Mouse (Mus musculus): Measurements from ENCODE around the gene Ndrg2. TPM values are rescaled to one million over a fixed set of nuclear protein-coding genes. Genes with fewer than 3 reads are reported as not detected.
"Not testable (repeated sequence)": the region's sequence is repeated elsewhere in the genome, so short reads cannot be mapped to it uniquely, and the experiment has no call there.

Ndrg2 gene
- polyA plus RNA-seq, 1 experiment from 2014 or later, result 93.3 TPM

DNA sequence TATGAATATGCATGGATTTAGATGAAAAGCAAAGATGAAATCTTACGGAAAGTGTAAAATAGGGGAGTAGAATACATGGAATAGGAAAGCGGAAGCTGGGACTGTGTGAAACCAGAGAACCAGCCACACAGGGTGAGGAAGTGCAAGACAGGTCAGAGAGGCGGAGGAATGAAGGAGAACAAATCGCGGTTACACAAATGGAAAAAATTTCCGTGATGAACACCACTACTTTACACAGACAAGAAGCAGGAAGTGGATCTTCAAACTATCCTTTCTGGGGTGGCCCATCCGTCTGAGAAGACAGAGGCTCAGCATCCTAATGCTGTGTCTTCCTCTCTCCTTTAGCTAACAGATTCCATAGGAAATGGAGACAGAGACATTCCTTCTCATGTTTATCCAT is 58.7 kb downstream of the Ndrg2 start:
- H3K9me3 ChIP-seq (ENCODE audit: control insufficient read depth, low read length); H3K9ac ChIP-seq (ENCODE audit: low read length); H3K4me3 ChIP-seq (ENCODE audit: low read length); ATAC-seq (ENCODE audit: low read depth); H3K4me1 ChIP-seq (replicated peaks; ENCODE audit: control insufficient read depth, insufficient read depth, low read length); H3K27ac ChIP-seq (ENCODE audit: low read length); H3K4me2 ChIP-seq (ENCODE audit: low read depth, low read length); H3K36me3 ChIP-seq (ENCODE audit: control insufficient read depth, insufficient read depth, low read length); H3K27me3 ChIP-seq (ENCODE audit: control insufficient read depth, insufficient read depth, low read depth, low read length): not testable (repeated sequence)
- 60% methylated on average over 7 of the region's 7 CpGs for WGBS

Other genes starting within 250 kb of the Ndrg2 start
- gene Gm17079, start 218.7 kb downstream of the Ndrg2 start, polyA plus RNA-seq (2015; fragmentation: Nextera tagmentation; extraction: Ambion mirVana), result not detected in 2 replicates
- not detected in 2 replicates for gene Gm5800, start 197.0 kb downstream of the Ndrg2 start, polyA plus RNA-seq (2015; fragmentation: Nextera tagmentation; extraction: Ambion mirVana)
- gene Ang4, start 140.6 kb downstream of the Ndrg2 start, polyA plus RNA-seq (2015; fragmentation: Nextera tagmentation; extraction: Ambion mirVana), result not detected in 2 replicates
- not detected in 2 replicates for gene AY358078, start 114.1 kb downstream of the Ndrg2 start, polyA plus RNA-seq (2015; fragmentation: Nextera tagmentation; extraction: Ambion mirVana)
- gene Ear6, start 60.5 kb downstream of the Ndrg2 start, polyA plus RNA-seq (2015; fragmentation: Nextera tagmentation; extraction: Ambion mirVana), result not detected in 2 replicates
- 33.5 and 40.4 TPM in 2 replicates for gene Mettl17, start 29.3 kb downstream of the Ndrg2 start, polyA plus RNA-seq (2015; fragmentation: Nextera tagmentation; extraction: Ambion mirVana)
- 0.25 and 0.43 TPM in 2 replicates for gene Slc39a2, start 21.3 kb downstream of the Ndrg2 start, polyA plus RNA-seq (2015; fragmentation: Nextera tagmentation; extraction: Ambion mirVana)
- not detected in 2 replicates for gene Tppp2, start 4.3 kb upstream of the Ndrg2 start, polyA plus RNA-seq (2015; fragmentation: Nextera tagmentation; extraction: Ambion mirVana)
- not detected in 2 replicates for gene Rnase13, start 8.6 kb upstream of the Ndrg2 start, polyA plus RNA-seq (2015; fragmentation: Nextera tagmentation; extraction: Ambion mirVana)
- gene Arhgef40, start 70.6 kb upstream of the Ndrg2 start, polyA plus RNA-seq (2015; fragmentation: Nextera tagmentation; extraction: Ambion mirVana), result 95.0 and 98.4 TPM in 2 replicates
- 0.21 and 0.34 TPM in 2 replicates for gene Tmem253, start 101.5 kb upstream of the Ndrg2 start, polyA plus RNA-seq (2015; fragmentation: Nextera tagmentation; extraction: Ambion mirVana)
- 20.1 and 20.8 TPM in 2 replicates for gene Zfp219, start 106.6 kb upstream of the Ndrg2 start, polyA plus RNA-seq (2015; fragmentation: Nextera tagmentation; extraction: Ambion mirVana)
- gene Olfr221, start 128.3 kb upstream of the Ndrg2 start, polyA plus RNA-seq (2015; fragmentation: Nextera tagmentation; extraction: Ambion mirVana), result not detected in 2 replicates
- gene Hnrnpc, start 189.9 kb upstream of the Ndrg2 start, polyA plus RNA-seq (2015; fragmentation: Nextera tagmentation; extraction: Ambion mirVana), result 603 and 612 TPM in 2 replicates
- 57.8 and 59.1 TPM in 2 replicates for gene Rpgrip1, start 196.5 kb upstream of the Ndrg2 start, polyA plus RNA-seq (2015; fragmentation: Nextera tagmentation; extraction: Ambion mirVana)